Mouse (Mus musculus) testis, adult 2 months (tissue): ENCODE results near the gene Ace3.

Experiments used
- CTCF ChIP-seq: fragments of 200-500 bp; IDR thresholded peaks from 2 replicates; pipeline ENCODE4 v1.5.1; 2012; ENCODE audit warnings: low read depth, mild to moderate bottlenecking, inconsistent platforms, low read length, moderate library complexity; ENCODE audit not compliant: control insufficient read depth, insufficient read depth, insufficient replicate concordance
- POLR2A ChIP-seq: fragments of 200-500 bp; IDR thresholded peaks from 2 replicates; pipeline ENCODE4 v1.6.1; 2012; ENCODE audit warnings: low read depth, mild to moderate bottlenecking, inconsistent platforms, low read length, moderate library complexity; ENCODE audit not compliant: control insufficient read depth

GRCm38 (mm10) chr11:106045780-106046179, 51.3 kb downstream of the Ace3 start:
- TF ChIP-seq CTCF, result no peak
- no peak for TF ChIP-seq POLR2A
